Comparison of ENCODE assay signal across 14 mouse cellular contexts in genomic region chr3:153687896-153688295, GRCm38 (mm10).
"Had no signal": no experiment of that assay in that cellular context is flagged by ENCODE, and none has a peak within 500 bp of the region (broad histone marks: within the 10 kb centered on the region; RNA-seq: fewer than 3 reads in every experiment).

No protein-coding gene starts in this region.

- H3K4me2 ChIP-seq: limb, embryonic 12.5 days; lung, embryonic 15.5 days; midbrain, embryonic 11.5 days; midbrain, embryonic 15.5 days; neural tube, embryonic 12.5 days had no signal

- H3K27me3 ChIP-seq: limb, embryonic 12.5 days; lung, embryonic 15.5 days; megakaryocyte, embryonic 14.5 days; midbrain, embryonic 15.5 days; neural tube, embryonic 12.5 days had no signal

- H3K27ac ChIP-seq: limb, embryonic 12.5 days; lung, embryonic 15.5 days; macrophage; midbrain, embryonic 15.5 days; neural tube, embryonic 12.5 days; stomach, postnatal 0 days had no signal

- H3K36me3 ChIP-seq: limb, embryonic 12.5 days; lung, embryonic 15.5 days; midbrain, embryonic 15.5 days; neural tube, embryonic 12.5 days had no signal

- DNase-seq: kidney, adult 11 months; kidney, postnatal 10 days; kidney, postnatal 4 days; lung, postnatal 14 days; thymus, adult 18-20 months; thymus, postnatal 14 days had no signal

- H3K4me3 ChIP-seq: limb, embryonic 12.5 days; lung, embryonic 15.5 days; megakaryocyte, embryonic 14.5 days; midbrain, embryonic 15.5 days; neural tube, embryonic 12.5 days had no signal

- H3K9ac ChIP-seq: limb, embryonic 12.5 days; lung, embryonic 15.5 days; midbrain, embryonic 15.5 days; neural tube, embryonic 12.5 days had no signal

- H3K9me3 ChIP-seq: limb, embryonic 12.5 days; lung, embryonic 15.5 days; megakaryocyte, embryonic 14.5 days; midbrain, embryonic 15.5 days; neural tube, embryonic 12.5 days had no signal

- ATAC-seq: midbrain, embryonic 15.5 days had no signal
